Mouse (Mus musculus): ENCODE results near the gene Atg10. TPM values are rescaled to one million over a fixed set of nuclear protein-coding genes. Genes with fewer than 3 reads are reported as not detected.

Gene Atg10
- polyA plus RNA-seq, 1 experiment from 2014 or later, result 16.2 TPM

GRCm38 (mm10) chr13:91031836-91032235 is 191.9 kb downstream of the Atg10 start:
- TF ChIP-seq CTCF (IDR thresholded peaks at IDR 0.05; ENCODE audit: low read depth), result no peak
- DNase-seq (ENCODE audit: low spot score) (no peak), ATAC-seq (ENCODE audit: low FRiP score, low TSS enrichment) (no peak)
- Histone ChIP-seq H3K27me3 (ENCODE audit: control insufficient read depth, insufficient read depth, low read length) (no peaks in the 10 kb centered on the region), H3K27ac (replicated peaks) (no peak overlapping the region), H3K9ac (ENCODE audit: low read length) (no peak overlapping the region), H3K4me1 (replicated peaks; ENCODE audit: control insufficient read depth, insufficient read depth) (no peaks in the 10 kb centered on the region), H3K4me2 (replicated peaks; ENCODE audit: low read depth) (no peak overlapping the region), H3K4me3 (ENCODE audit: low read depth, low read length) (no peak overlapping the region), H3K36me3 (ENCODE audit: control insufficient read depth, insufficient read depth, low read length) (no peaks in the 10 kb centered on the region), H3K9me3 (ENCODE audit: control insufficient read depth, low read length) (no peaks in the 10 kb centered on the region)
- 81% methylated on average over 2 of the region's 2 CpGs for WGBS

DNA sequence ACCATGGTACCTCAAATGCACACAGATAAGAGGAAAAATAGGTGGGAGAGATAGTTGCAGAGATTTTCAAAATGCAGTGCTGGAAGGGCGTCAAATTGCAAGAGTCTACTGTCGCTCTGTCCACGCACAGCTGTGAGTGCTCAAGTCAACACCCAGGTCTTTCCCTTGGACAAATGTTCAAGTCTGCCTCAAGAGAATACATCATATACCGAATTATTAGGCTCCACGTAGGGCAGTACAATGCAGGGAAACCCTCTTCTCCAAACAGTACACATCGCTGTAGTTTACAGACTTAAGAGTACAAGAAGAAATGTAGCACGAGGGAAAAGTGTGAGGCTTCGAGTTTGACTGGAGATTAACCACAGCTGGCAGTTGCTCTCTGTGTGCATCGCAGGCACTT is 200.3 kb downstream of the Atg10 start:
- H3K9me3 ChIP-seq (ENCODE audit: control insufficient read depth, low read length), result no peaks in the 10 kb centered on the region
- H3K4me2 ChIP-seq (replicated peaks; ENCODE audit: low read depth), result no peak overlapping the region
- H3K4me3 ChIP-seq (ENCODE audit: low read depth, low read length), result no peak overlapping the region
- WGBS, result 67% methylated on average over 9 of the region's 9 CpGs
- no peak overlapping the region for H3K27ac ChIP-seq (replicated peaks)
- no peaks in the 10 kb centered on the region for H3K4me1 ChIP-seq (replicated peaks; ENCODE audit: control insufficient read depth, insufficient read depth)
- no peak for ATAC-seq (ENCODE audit: low FRiP score, low TSS enrichment)
- TF ChIP-seq EP300 (optimal IDR thresholded peaks at IDR 0.05), result no peak
- TF ChIP-seq CTCF (IDR thresholded peaks at IDR 0.05; ENCODE audit: low read depth), result no peak
- no peak overlapping the region for H3K9ac ChIP-seq (ENCODE audit: low read length)
- DNase-seq (ENCODE audit: low spot score), result no peak
- H3K27me3 ChIP-seq (ENCODE audit: control insufficient read depth, insufficient read depth, low read length), result no peaks in the 10 kb centered on the region
- H3K36me3 ChIP-seq (ENCODE audit: control insufficient read depth, insufficient read depth, low read length), result no peaks in the 10 kb centered on the region

DNA sequence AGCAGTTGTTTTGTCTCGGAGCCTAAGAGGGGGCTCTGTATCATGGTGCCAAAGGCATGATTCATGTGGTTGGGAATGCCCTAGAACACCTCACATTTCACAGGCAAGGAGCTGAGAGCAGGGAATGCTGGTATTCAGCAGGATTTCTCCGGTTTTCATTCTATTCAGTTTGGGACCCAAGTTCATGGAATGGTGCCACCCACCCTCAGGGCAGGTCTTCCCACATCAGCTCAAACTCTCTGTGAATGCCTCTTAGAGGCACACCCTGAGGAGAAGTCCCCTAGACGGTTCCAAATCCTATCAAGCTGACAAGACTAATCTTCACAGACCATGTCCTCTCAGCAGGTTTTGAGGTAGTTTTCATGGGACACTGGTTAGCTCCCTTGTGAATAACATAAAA is 211.9 kb downstream of the Atg10 start:
- DNase-seq (ENCODE audit: low spot score) (no peak), ATAC-seq (ENCODE audit: low FRiP score, low TSS enrichment) (no peak)
- Histone ChIP-seq H3K36me3 (ENCODE audit: control insufficient read depth, insufficient read depth, low read length) (no peaks in the 10 kb centered on the region), H3K9me3 (ENCODE audit: control insufficient read depth, low read length) (no peaks in the 10 kb centered on the region), H3K4me3 (ENCODE audit: low read depth, low read length) (no peak overlapping the region), H3K27ac (replicated peaks) (no peak overlapping the region), H3K4me1 (replicated peaks; ENCODE audit: control insufficient read depth, insufficient read depth) (no peaks in the 10 kb centered on the region), H3K4me2 (replicated peaks; ENCODE audit: low read depth) (no peak overlapping the region), H3K9ac (ENCODE audit: low read length) (no peak overlapping the region), H3K27me3 (ENCODE audit: control insufficient read depth, insufficient read depth, low read length) (no peaks in the 10 kb centered on the region)
- 50% methylated on average over 3 of the region's 3 CpGs for WGBS
- TF ChIP-seq EP300 (optimal IDR thresholded peaks at IDR 0.05) (no peak), CTCF (IDR thresholded peaks at IDR 0.05; ENCODE audit: low read depth) (no peak)

GRCm38 (mm10) chr13:90995034-90995629 is 228.6 kb downstream of the Atg10 start:
- TF ChIP-seq CTCF (IDR thresholded peaks at IDR 0.05; ENCODE audit: low read depth), result no peak
- no peak for TF ChIP-seq EP300 (optimal IDR thresholded peaks at IDR 0.05)
- no peaks in the 10 kb centered on the region for H3K4me1 ChIP-seq (replicated peaks; ENCODE audit: control insufficient read depth, insufficient read depth)
- WGBS, result 61% methylated on average over 2 of the region's 2 CpGs
- H3K9me3 ChIP-seq (ENCODE audit: control insufficient read depth, low read length), result no peaks in the 10 kb centered on the region
- no peak overlapping the region for H3K4me3 ChIP-seq (ENCODE audit: low read depth, low read length)
- H3K36me3 ChIP-seq (ENCODE audit: control insufficient read depth, insufficient read depth, low read length), result no peaks in the 10 kb centered on the region
- ATAC-seq (ENCODE audit: low FRiP score, low TSS enrichment), result no peak
- no peak overlapping the region for H3K9ac ChIP-seq (ENCODE audit: low read length)
- no peak for DNase-seq (ENCODE audit: low spot score)
- H3K27me3 ChIP-seq (ENCODE audit: control insufficient read depth, insufficient read depth, low read length), result no peaks in the 10 kb centered on the region
- H3K27ac ChIP-seq (replicated peaks), result no peak overlapping the region
- no peak overlapping the region for H3K4me2 ChIP-seq (replicated peaks; ENCODE audit: low read depth)

- H3K4me2 ChIP-seq (replicated peaks; ENCODE audit: low read depth), result no peak overlapping the region
- no peak overlapping the region for H3K27ac ChIP-seq (replicated peaks)
- H3K4me3 ChIP-seq (ENCODE audit: low read depth, low read length), result no peak overlapping the region
- H3K27me3 ChIP-seq (ENCODE audit: control insufficient read depth, insufficient read depth, low read length), result no peaks in the 10 kb centered on the region
- no peak for TF ChIP-seq EP300 (optimal IDR thresholded peaks at IDR 0.05)
- no peak for TF ChIP-seq CTCF (IDR thresholded peaks at IDR 0.05; ENCODE audit: low read depth)
- DNase-seq (ENCODE audit: low spot score), result no peak
- no peak for ATAC-seq (ENCODE audit: low FRiP score, low TSS enrichment)
- 73% methylated on average over 13 of the region's 13 CpGs for WGBS
- no peaks in the 10 kb centered on the region for H3K9me3 ChIP-seq (ENCODE audit: control insufficient read depth, low read length)
- no peaks in the 10 kb centered on the region for H3K36me3 ChIP-seq (ENCODE audit: control insufficient read depth, insufficient read depth, low read length)
- no peak overlapping the region for H3K9ac ChIP-seq (ENCODE audit: low read length)
- H3K4me1 ChIP-seq (replicated peaks; ENCODE audit: control insufficient read depth, insufficient read depth), result no peaks in the 10 kb centered on the region
Measured at GRCm38 (mm10) chr13:90993602-90994001, 230.2 kb downstream of the Atg10 start.

- H3K36me3 ChIP-seq (ENCODE audit: control insufficient read depth, insufficient read depth, low read length), result no peaks in the 10 kb centered on the region
- DNase-seq (ENCODE audit: low spot score) (no peak), ATAC-seq (ENCODE audit: low FRiP score, low TSS enrichment) (no peak)
- H3K27me3 ChIP-seq (ENCODE audit: control insufficient read depth, insufficient read depth, low read length), result no peaks in the 10 kb centered on the region
- no peak for TF ChIP-seq EP300 (optimal IDR thresholded peaks at IDR 0.05)
- TF ChIP-seq CTCF (IDR thresholded peaks at IDR 0.05; ENCODE audit: low read depth), result no peak
- H3K4me1 ChIP-seq (replicated peaks; ENCODE audit: control insufficient read depth, insufficient read depth), result no peaks in the 10 kb centered on the region
- no peak overlapping the region for H3K4me2 ChIP-seq (replicated peaks; ENCODE audit: low read depth)
- H3K9ac ChIP-seq (ENCODE audit: low read length), result no peak overlapping the region
- no peaks in the 10 kb centered on the region for H3K9me3 ChIP-seq (ENCODE audit: control insufficient read depth, low read length)
- no peak overlapping the region for H3K4me3 ChIP-seq (ENCODE audit: low read depth, low read length)
- H3K27ac ChIP-seq (replicated peaks), result no peak overlapping the region
- 78% methylated on average over 5 of the region's 5 CpGs for WGBS
Measured at GRCm38 (mm10) chr13:90992948-90993347, 230.8 kb downstream of the Atg10 start.

Measured in stomach, postnatal 0 days (tissue).